Mouse (Mus musculus) thymus, postnatal 14 days (tissue): ENCODE measurements at regions not wholly inside any gene's neighbourhood (a gene's known extent, or its start where the extent isn't known, plus 50 kb on each side); places are given as distances from the start of the nearest gene placed in this dataset.

Source experiments
- DNase-seq: peaks from one replicate; pipeline ENCODE4 v3.0.0; 2021

GRCm38 (mm10) chr2:178843458-178843857 lies 413.1 kb downstream of the Cdh26 start:
- no peak for DNase-seq

GRCm38 (mm10) chr2:178844561-178844960 lies 414.2 kb downstream of the Cdh26 start:
- no peak for DNase-seq

DNA sequence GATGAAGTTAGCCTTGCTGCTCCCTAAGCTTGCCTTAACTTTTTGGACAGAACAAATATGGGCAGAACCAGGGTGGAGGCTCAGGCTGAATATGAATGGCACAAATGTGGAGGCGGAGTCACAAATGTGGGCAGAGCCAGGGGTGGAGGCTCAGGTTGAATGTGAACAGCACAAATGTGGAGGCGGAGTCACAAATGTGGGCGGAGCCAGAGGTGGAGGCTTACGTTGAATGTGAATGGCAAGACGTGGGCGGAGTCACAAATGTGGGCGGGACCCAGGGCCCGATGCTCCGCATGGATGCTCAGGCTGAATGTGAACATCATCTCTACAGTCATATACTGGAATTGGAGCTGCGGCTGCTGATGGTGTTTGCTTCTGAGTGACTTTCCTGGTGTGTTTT lies 420.0 kb downstream of the Cdh26 start:
- peak; percentile 7 for DNase-seq

DNA sequence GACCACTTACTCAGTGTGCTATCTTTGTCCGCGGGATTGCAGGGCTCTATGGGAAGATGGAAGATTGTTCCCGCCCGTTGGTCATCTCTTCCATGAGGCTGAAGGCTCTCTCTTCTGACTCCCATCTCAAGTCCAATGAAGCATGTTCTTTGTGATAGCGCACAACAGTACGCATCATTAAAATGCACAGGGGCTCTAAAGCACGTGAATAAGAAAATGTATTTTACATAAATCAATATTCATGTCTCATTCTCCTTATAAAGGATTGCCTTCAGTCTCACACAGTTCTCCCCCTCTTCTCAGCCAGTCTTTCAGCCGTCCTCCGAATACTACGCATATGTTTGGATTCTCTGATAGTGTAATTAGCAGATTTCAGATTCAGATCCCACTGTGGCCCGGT lies 420.4 kb downstream of the Cdh26 start:
- DNase-seq: no peak

DNA sequence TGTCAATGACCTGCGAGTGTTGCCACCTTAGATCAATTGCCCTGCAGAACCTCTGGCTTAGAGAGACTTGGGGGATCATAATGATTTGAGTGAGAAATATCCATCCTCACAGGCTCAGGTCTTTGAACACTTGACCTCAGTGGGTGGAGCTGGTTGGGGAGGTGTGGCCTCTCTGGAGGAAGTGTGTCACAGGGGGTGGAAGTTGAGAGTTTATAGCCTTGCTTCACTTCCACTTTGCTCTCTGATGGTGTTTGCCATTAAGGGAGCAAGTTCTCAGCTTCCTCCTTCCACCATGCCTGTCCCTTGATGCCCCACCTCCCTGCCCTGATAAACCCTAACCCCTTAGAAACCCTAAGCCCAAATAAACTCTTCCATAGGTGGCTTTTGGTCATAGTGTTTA lies 423.7 kb downstream of the Cdh26 start:
- no peak for DNase-seq

DNA sequence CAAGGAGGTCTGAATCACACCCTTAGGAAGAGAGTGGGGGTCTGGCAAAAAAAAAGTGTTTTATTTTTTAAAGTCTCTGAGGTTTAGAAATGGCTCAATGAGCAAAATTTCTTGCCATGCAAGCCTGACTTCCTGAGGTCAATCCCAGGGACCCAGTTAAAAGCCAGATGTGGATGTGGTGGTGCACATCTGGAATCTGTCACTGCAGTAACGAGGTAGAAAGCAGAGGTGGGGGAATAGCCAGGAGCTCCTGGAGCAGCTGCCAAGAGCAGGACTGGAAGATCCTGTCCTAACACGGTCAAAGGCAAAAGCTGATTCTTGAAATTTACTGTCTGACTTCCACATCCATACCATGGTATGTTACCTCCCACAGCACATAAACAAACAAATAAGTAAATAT lies 424.4 kb downstream of the Cdh26 start:
- DNase-seq: no peak

GRCm38 (mm10) chr2:178862620-178863019 lies 432.3 kb downstream of the Cdh26 start:
- no peak for DNase-seq

DNA sequence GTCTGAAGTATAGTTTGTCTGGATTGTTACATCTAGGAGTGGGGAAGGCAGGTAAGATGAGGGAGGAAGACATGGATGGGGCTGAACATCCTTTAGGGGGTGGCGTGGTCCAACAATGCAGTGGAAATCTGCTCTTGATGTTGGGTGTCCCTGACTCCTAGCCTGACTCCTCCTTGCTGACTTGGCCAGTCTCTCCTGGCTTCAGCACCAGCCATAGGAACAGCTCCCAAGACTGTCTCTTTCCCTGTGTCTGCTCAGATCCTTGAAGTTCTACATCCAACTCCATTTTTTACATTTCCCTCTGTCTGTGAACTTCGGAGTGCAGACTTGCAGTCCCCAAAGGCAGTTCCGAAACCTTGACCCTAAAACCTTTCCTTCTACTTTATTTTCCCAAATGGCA lies 436.8 kb downstream of the Cdh26 start:
- DNase-seq: no peak

- DNase-seq: no peak
These were observed 438.8 kb downstream of the Cdh26 start for GRCm38 (mm10) chr2:178869160-178869559.

- DNase-seq: no peak
These were observed 448.1 kb downstream of the Cdh26 start for GRCm38 (mm10) chr2:178878436-178878835.

DNA sequence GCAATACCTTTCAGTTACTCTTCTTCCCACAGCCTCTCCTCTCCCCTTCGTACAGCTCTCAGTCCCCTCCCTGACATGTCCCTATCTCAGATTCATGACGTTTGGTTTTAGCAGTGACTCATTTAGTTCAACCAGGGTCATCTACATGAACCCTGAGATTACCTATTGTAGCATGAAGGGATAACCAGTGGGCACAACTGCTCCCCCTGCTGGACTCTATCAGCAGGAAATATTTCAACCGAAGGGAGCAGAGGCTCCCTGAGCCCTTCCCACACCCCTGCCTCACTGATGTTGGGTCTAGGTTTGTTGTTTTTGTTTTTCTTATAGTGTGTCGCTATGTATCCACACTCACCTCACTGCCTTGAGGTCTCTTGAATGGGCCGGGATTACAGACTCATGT lies 455.4 kb downstream of the Cdh26 start:
- peak; percentile 12 for DNase-seq

DNA sequence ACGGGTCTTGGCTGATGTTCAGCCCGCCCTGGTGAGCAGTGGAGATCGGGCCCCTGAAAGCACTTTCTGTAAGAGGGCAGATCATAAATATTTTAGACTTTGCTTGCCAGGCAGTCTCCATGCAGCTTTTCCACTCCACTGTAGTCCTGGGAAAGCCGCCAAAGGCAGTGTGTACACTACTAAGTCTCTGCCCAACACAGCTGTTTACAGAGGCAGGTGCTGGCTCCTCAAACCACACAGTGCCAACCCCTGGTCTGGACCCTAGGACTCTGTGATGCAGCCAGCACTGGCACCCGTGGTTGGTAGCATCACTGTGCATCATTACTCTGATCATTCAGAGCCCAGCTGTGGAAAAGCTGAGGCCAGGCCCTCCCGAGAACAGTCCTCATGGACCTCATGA lies 458.4 kb downstream of the Cdh26 start:
- DNase-seq: no peak

DNA sequence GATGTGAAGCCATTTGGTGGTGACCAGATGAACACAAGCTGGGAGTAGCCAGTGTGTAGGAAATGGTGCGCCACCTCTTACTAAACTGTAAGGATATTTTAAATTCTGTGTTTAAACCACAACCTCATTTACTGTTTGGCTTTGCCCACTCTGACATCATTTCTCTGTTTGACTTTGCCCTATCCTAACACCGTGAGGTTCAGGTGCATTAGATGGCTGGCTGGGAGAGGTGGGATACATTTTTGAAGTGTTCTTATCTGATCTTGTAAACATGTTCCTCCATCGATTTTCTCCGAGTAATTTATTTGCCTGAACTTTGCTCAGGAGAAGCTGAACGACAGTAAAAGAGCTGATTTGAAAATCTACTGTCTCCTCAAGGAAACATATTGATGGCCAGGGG lies 472.1 kb downstream of the Cdh26 start:
- no peak for DNase-seq

GRCm38 (mm10) chr2:178909325-178909724 lies 479.0 kb downstream of the Cdh26 start:
- DNase-seq: no peak

- DNase-seq: no peak
These were observed 481.3 kb downstream of the Cdh26 start for GRCm38 (mm10) chr2:178911646-178912045.

DNA sequence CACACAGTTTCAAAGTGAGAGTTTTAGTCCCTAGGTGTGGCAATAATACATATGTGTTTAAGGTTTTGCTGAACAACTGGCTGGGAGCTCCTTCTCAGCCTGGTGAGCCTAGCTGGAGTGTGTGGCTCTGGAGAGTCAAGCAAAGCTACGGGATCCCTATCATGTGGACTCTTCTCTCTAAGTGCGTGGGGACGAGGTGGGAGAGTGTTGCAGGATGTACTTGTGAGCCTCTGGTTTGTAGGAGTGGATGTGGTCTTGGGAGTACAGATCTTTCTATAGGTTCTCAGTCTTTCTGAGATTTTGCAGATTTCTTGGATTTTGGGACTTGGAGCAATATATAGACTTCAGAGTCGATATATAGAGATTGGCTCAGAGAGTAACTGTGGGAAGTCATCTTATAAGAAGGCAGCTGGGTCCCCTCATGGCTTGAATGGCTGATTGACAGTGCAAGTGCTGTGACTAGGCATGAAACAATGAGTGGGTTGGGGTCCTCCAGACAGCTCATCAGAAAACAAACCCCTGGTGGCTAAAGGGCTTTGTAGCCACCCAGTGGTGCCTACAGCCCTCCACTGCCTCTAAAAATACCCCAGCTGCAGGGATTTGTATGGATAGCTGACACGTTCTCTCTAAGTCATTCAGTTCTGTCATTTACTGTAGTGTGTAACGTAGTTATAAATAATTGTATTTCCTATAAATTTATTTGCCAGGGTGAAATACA lies 486.1 kb downstream of the Cdh26 start:
- no peak for DNase-seq

DNA sequence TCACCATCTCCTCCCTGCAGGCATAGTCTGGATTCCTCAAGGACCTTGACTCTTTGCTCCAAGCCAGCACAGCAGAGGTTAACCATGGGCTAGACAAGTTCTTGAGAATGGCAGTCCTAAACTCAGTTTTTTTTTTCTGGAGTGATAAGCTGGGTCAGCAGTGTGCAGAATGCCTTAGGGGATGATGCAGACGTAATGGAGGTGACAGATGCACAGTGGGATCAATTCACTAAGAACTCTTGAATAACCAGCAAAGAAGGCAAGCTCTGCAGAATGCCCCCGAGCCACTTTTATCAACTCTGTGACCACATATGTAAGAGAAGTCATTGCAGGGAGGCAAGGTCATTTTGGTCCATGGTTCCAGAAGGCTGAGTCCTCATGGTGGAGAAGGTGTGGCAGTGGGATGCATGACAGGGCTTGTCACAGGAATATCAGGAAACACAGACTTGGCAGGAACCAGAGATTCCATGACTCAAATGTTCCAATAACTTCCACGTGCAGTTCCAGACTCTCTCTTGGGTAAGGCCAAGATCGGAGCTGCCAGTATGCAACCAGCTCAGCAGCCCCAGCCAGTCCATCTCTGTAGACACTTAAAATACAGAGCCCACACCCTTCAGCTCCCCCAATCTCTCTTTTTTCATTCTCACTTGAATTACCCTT lies 494.3 kb downstream of the Cdh26 start:
- DNase-seq: no peak

DNA sequence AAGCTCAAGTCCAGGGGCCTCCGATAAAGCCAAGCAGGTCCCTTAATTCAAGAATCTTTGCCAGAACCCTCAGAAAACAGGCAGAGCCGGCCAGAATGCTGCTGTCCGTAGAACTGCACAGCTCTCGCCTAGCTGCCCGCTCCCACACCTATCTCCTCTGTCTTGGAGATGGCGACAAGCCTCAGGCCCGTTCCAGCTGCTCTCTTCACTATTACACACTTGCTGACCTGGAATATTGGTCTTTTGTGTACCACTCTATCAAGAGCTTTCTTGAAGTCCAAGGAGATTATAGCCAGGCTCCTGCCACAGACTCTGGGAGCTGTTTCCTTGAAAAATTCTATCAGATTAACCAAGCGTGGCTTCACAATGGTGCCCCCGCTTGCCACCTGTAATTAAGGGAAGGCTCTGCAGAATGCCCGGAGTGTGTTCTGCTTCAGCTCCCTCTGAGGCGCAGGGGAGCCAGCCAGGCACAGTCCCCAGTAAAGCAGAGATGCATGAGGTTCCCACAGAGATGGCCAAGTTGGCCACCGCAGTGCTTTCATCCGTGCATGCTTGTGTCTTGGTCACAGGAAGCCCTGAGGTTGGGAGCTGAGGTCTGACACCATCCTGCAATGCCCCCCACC lies 496.8 kb downstream of the Cdh26 start:
- no peak for DNase-seq

DNA sequence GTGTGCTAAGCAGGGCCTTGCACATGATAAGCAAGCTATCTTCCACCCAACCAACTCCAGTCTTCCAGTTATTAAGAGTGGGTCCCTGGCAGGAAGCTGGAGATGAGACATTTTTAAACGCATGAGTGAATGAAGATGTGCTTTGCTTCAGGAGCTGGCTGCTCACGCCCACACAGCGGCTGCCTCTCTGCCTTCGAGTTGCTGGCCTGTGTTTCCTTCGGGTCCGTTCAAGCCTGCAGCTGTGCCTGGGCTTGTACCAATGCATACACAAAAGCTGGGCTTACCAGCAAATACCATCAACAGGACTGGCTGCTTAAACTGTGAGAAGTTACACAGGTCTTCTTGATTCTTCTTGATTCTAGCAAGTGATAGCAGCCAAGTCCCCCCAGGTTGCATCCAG lies 498.7 kb downstream of the Cdh26 start:
- no peak for DNase-seq

DNA sequence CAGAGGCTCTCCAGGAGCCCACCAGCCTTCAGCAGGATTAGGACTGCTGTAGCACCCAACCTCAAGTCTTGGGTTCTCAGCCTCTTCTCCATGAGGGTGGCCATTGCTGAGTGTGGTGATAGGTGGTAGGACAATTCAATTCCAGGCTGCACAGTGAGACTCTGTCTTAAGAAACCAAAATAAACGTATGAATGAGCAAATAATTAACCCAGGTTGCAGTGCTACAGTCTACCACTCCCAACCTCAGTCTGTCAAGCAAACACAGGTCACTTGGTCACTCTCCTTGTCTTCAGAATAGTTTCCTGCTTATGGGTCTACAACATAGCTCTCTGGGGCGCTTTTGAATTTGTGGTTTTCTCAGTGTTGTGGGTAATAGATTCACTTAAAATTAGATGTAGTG lies 499.8 kb downstream of the Cdh26 start:
- no peak for DNase-seq

- DNase-seq: no peak
These were observed 493.8 kb upstream of the Cdh4 start for GRCm38 (mm10) chr2:178948471-178948870.

GRCm38 (mm10) chr2:178949103-178949502 lies 493.1 kb upstream of the Cdh4 start:
- no peak for DNase-seq

DNA sequence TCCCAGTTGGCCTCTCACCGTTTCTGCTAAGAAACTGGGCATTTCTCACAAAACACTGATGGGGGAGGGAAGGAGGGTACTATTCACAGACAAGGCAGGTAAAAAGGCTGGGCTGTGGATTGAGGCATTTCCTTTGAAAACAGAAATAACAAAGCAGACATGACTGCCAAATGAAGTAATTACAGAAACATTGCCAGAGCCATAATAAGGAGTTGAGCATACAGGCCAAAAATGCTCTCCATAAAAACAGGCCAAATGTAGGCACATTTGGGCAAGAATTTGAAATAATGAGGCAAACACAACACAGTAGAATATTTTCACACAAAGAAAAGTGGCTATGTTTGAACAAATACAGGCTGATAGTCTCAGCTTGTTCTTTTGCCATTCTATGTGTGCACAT lies 491.9 kb upstream of the Cdh4 start:
- no peak for DNase-seq

DNA sequence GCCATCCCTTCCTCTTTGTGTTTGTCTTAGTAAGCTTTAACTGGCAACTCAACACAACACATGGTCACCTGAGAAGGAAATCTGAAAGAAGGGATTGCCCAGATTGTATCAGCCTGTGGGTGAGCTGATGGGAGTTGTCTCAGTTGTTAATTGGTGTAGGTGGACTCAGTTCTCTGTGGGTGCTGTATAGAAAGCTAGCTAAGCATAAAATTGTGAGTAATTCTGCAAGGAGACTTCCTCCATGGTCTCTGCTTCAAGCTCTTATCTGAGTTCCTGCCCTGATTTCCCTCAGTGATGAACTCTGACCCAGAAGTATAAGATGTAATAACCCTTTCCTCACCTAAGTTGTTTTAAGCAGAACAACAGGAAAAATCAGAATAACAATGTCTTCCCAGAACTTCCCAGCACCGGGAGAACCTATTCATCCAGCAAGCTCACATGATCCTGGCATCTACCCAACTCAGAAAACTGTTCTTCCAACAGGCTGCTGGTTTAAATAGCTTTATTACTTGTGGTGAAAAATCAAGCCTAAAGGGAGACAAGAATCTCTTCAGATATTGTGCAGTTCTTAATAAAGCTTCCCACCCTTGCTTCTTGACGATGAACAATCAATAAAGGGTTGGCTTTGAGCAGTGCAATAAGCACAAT lies 487.7 kb upstream of the Cdh4 start:
- no peak for DNase-seq
